Mouse (Mus musculus) MEL (cell line): ENCODE data around the gene a. TPM values are rescaled to one million over a fixed set of nuclear protein-coding genes. Genes with fewer than 3 reads are reported as not detected.

Experiments used
- DNase-seq: peaks from one replicate; pipeline ENCODE4 v3.0.0; 2011; ENCODE audit warnings: low read depth, low spot score
- H3K27ac ChIP-seq: 2 replicates; pipeline ENCODE4 v1.5.1; 2012; ENCODE audit warnings: low read depth, mild to moderate bottlenecking, control low read depth, low read length, moderate library complexity; ENCODE audit not compliant: control insufficient read depth
- H3K27me3 ChIP-seq, 2 experiments: fragments of 150-350 bp in 1 of 2; sonication (generic) in 1 of 2; 2 replicates each; pipeline ENCODE4 v1.6.1; 2012; ENCODE audit warnings: low read length in 2 of 2, mild to moderate bottlenecking in 2 of 2, improper control_type of control experiment in 1 of 2, moderate library complexity in 1 of 2; ENCODE audit not compliant: insufficient read depth in 2 of 2, control insufficient read depth in 1 of 2
- H3K36me3 ChIP-seq, 2 experiments: 2 replicates each; pipeline ENCODE4 v1.6.1; 2012 to 2014; ENCODE audit warnings: low read length in 2 of 2, improper control_type of control experiment in 1 of 2, inconsistent platforms in 1 of 2, mild to moderate bottlenecking in 1 of 2; ENCODE audit not compliant: insufficient read depth in 2 of 2, control insufficient read depth in 1 of 2
- H3K4me1 ChIP-seq, 2 experiments: fragments of 150-350 bp in 1 of 2; sonication (generic) in 1 of 2; 2 replicates each; pipeline ENCODE4 v1.6.1; 2012; ENCODE audit warnings: low read length in 2 of 2, improper control_type of control experiment in 1 of 2, mild to moderate bottlenecking in 1 of 2; ENCODE audit not compliant: insufficient read depth in 2 of 2, control insufficient read depth in 1 of 2
- H3K4me3 ChIP-seq, 2 experiments: fragments of 150-350 bp in 1 of 2; sonication (generic) in 1 of 2; 2 replicates each; pipeline ENCODE4 v1.5.1; 2012; ENCODE audit warnings: low read depth in 2 of 2, low read length in 2 of 2, mild to moderate bottlenecking in 2 of 2, moderate library complexity in 2 of 2, control low read depth in 1 of 2, improper control_type of control experiment in 1 of 2; ENCODE audit not compliant: control insufficient read depth in 1 of 2, insufficient read depth in 1 of 2
- H3K79me2 ChIP-seq: 2 replicates; pipeline ENCODE4 v1.6.1; 2012; ENCODE audit warnings: mild to moderate bottlenecking, low read length, moderate library complexity; ENCODE audit not compliant: control insufficient read depth, poor library complexity, insufficient read depth
- H3K9ac ChIP-seq: 2 replicates; pipeline ENCODE4 v1.6.1; 2012; ENCODE audit warnings: low read depth, mild to moderate bottlenecking, control low read depth, low read length, moderate library complexity; ENCODE audit not compliant: control insufficient read depth, poor library complexity, severe bottlenecking
- H3K9me3 ChIP-seq: fragments of 150-350 bp; sonication (generic); replicated peaks from 2 replicates; pipeline ENCODE4 v1.6.1; 2012; ENCODE audit warnings: mild to moderate bottlenecking, low read length, improper control_type of control experiment, moderate library complexity; ENCODE audit not compliant: insufficient read depth
- CTCF ChIP-seq, 3 experiments: IDR thresholded peaks in 2 of 3; conservative IDR thresholded peaks in 1 of 3; 2 replicates each; pipeline ENCODE4 v1.5.1; 2011 to 2012; ENCODE audit warnings: low read length in 3 of 3, low read depth in 2 of 3, mild to moderate bottlenecking in 2 of 3, improper control_type of control experiment in 1 of 3, inconsistent platforms in 1 of 3, mixed read lengths in 1 of 3, moderate library complexity in 1 of 3; ENCODE audit not compliant: control insufficient read depth in 1 of 3, insufficient read depth in 1 of 3, poor library complexity in 1 of 3, severe bottlenecking in 1 of 3
- E2F4 ChIP-seq: IDR thresholded peaks from 2 replicates; pipeline ENCODE4 v1.6.1; 2011; ENCODE audit warnings: low read depth, low read length, improper control_type of control experiment, borderline replicate concordance
- GABPA ChIP-seq: IDR thresholded peaks from 2 replicates; pipeline ENCODE4 v1.6.1; 2012; ENCODE audit warnings: low read depth, mild to moderate bottlenecking, inconsistent platforms, low read length, improper control_type of control experiment, moderate library complexity
- JUND ChIP-seq: IDR thresholded peaks from 2 replicates; pipeline ENCODE4 v1.6.1; 2011; ENCODE audit warnings: low read depth, mild to moderate bottlenecking, improper control_type of control experiment, low read length
- MAFK ChIP-seq: IDR thresholded peaks from 2 replicates; pipeline ENCODE4 v1.6.1; 2011; ENCODE audit warnings: low read depth, mild to moderate bottlenecking, low read length, improper control_type of control experiment, borderline replicate concordance
- MAX ChIP-seq: IDR thresholded peaks from 2 replicates; pipeline ENCODE4 v1.6.1; 2011; ENCODE audit warnings: low read length, improper control_type of control experiment
- MAZ ChIP-seq: IDR thresholded peaks from 2 replicates; pipeline ENCODE4 v1.6.1; 2012; ENCODE audit warnings: low read depth, mild to moderate bottlenecking, inconsistent platforms, low read length, improper control_type of control experiment
- MEF2A ChIP-seq: IDR thresholded peaks from 2 replicates; pipeline ENCODE4 v1.6.1; 2014; ENCODE audit warnings: low read depth, mild to moderate bottlenecking, inconsistent platforms, low read length, improper control_type of control experiment; ENCODE audit not compliant: poor library complexity, insufficient replicate concordance, severe bottlenecking; ENCODE audit errors: extremely low read depth
- MYB ChIP-seq: IDR thresholded peaks from 2 replicates; pipeline ENCODE4 v1.6.1; 2011; ENCODE audit warnings: mild to moderate bottlenecking, low read depth, low read length, improper control_type of control experiment
- TCF12 ChIP-seq: IDR thresholded peaks from 2 replicates; pipeline ENCODE4 v1.6.1; 2014; ENCODE audit warnings: low read depth, mild to moderate bottlenecking, inconsistent platforms, low read length, improper control_type of control experiment, moderate library complexity
- USF1 ChIP-seq: IDR thresholded peaks from 2 replicates; pipeline ENCODE4 v1.6.1; 2014; ENCODE audit warnings: low read depth, mild to moderate bottlenecking, inconsistent platforms, low read length, improper control_type of control experiment, moderate library complexity
- ZC3H11A ChIP-seq: IDR thresholded peaks from 2 replicates; pipeline ENCODE4 v1.6.1; 2012; ENCODE audit warnings: low read depth, mild to moderate bottlenecking, inconsistent platforms, low read length, improper control_type of control experiment
- polyA plus RNA-seq, 2 experiments: library from polyadenylated mRNA; stranded (reverse) in 1 of 2; unstranded in 1 of 2; fragments of >175 nt in 1 of 2; fragments of >200 nt in 1 of 2; gene quantifications; 2 replicates each; pipeline versions ENCODE4 v1.2.1 to v1.2.4; 2012; ENCODE audit warnings: low replicate concordance in 2 of 2, low read depth in 1 of 2; ENCODE audit not compliant: insufficient read length in 2 of 2, insufficient read depth in 1 of 2, missing spikeins in 1 of 2
- total RNA-seq: library from RNA; depleted of rRNA; stranded (reverse); fragments of 300-350 nt; gene quantifications from 2 replicates; pipeline ENCODE4 v1.2.3, GENCODE M21; 2012; rRNA removed

Gene a
- total and polyA plus RNA-seq, 3 experiments = not detected

- no peaks in the 10 kb centered on the region for H3K9me3 ChIP-seq
- no peaks in the 10 kb centered on the region for H3K79me2 ChIP-seq
- H3K27me3 ChIP-seq = no peaks in the 10 kb centered on the region
- H3K4me3 ChIP-seq = no peak overlapping the region
- H3K36me3 ChIP-seq = 0 out of 4 replicates have a peak, but pooled peaks cover 0 to 2% of the 10 kb centered on the region in 2 experiments
- no peak for DNase-seq
- no peak for TF ChIP-seq MAX
- no peak for TF ChIP-seq ZC3H11A
- TF ChIP-seq CTCF (IDR thresholded peaks at IDR 0.05 in 2 of 3, conservative IDR thresholded peaks at IDR 0.05 in 1 of 3; ENCODE audit: control insufficient read depth in 1 of 3, insufficient read depth in 1 of 3, low read depth in 2 of 3, low read length in 3 of 3, poor library complexity in 1 of 3, severe bottlenecking in 1 of 3) = no peak
- no peak for TF ChIP-seq USF1
- TF ChIP-seq MEF2A = no peak
- TF ChIP-seq GABPA = no peak
- no peak for TF ChIP-seq E2F4
- TF ChIP-seq MYB = no peak
- no peak for TF ChIP-seq MAFK
- TF ChIP-seq TCF12 = no peak
- TF ChIP-seq MAZ = no peak
- no peak for TF ChIP-seq JUND
- H3K4me1 ChIP-seq = peaks cover 0 to 8% of the 10 kb centered on the region in 2 experiments; a peak in 3 of 4 replicates
- H3K9ac ChIP-seq = no peak overlapping the region
- no peak overlapping the region for H3K27ac ChIP-seq
Measured at GRCm38 (mm10) chr2:155099994-155100795, 309.0 kb downstream of the a start.

Other genes starting within 250 kb of the a start
- 0.26 and 0.42 TPM in 2 replicates for gene 1700003F12Rik, start 244.3 kb upstream of the a start, total RNA-seq
- under 1 TPM in 1 of 2 experiments, not detected in 1; 0.72 TPM for gene 1700003F12Rik, start 244.3 kb upstream of the a start, polyA plus RNA-seq
- gene Actl10, start 239.6 kb upstream of the a start, total RNA-seq = 0.13 and 0.35 TPM in 2 replicates
- gene Actl10, start 239.6 kb upstream of the a start, polyA plus RNA-seq = under 1 TPM in 1 of 2 experiments, not detected in 1; 0.79 TPM
- 3.8 and 4.0 TPM in 2 replicates for gene Necab3, start 232.5 kb upstream of the a start, total RNA-seq
- 10 to 100 TPM in 1 of 2 experiments, not detected in 1; 12.1 TPM for gene Necab3, start 232.5 kb upstream of the a start, polyA plus RNA-seq
- 14.8 and 17.4 TPM in 2 replicates for gene E2f1, start 221.5 kb upstream of the a start, total RNA-seq
- 10 to 100 TPM in 1 of 2 experiments, not detected in 1; 41.6 TPM for gene E2f1, start 221.5 kb upstream of the a start, polyA plus RNA-seq
- 5.9 and 6.8 TPM in 2 replicates for gene Pxmp4, start 187.7 kb upstream of the a start, total RNA-seq
- gene Pxmp4, start 187.7 kb upstream of the a start, polyA plus RNA-seq = 10 to 100 TPM in 1 of 2 experiments, not detected in 1; 12.2 TPM
- gene Zfp341, start 178.1 kb upstream of the a start, total RNA-seq = 2.0 TPM in 2 replicates
- gene Zfp341, start 178.1 kb upstream of the a start, polyA plus RNA-seq = 1 to 10 TPM in 1 of 2 experiments, not detected in 1; 6.3 TPM
- gene 4930519P11Rik, start 178.0 kb upstream of the a start, total RNA-seq = not detected in 2 replicates
- gene 4930519P11Rik, start 178.0 kb upstream of the a start, polyA plus RNA-seq = under 1 TPM in 1 of 2 experiments, not detected in 1; 0.22 TPM
- gene Chmp4b, start 139.7 kb upstream of the a start, total RNA-seq = 118 TPM in 2 replicates
- 100 to 1,000 TPM in 1 of 2 experiments, not detected in 1; 196 TPM for gene Chmp4b, start 139.7 kb upstream of the a start, polyA plus RNA-seq
- not detected in 2 replicates for gene Gm14214, start 21.4 kb upstream of the a start, total RNA-seq
- gene Gm14214, start 21.4 kb upstream of the a start, polyA plus RNA-seq = under 1 TPM in 1 of 2 experiments, not detected in 1; 0.17 TPM
- gene Raly, start 306 bp upstream of the a start, total RNA-seq = 214 and 237 TPM in 2 replicates
- 100 to 1,000 TPM in 1 of 2 experiments, not detected in 1; 407 TPM for gene Raly, start 306 bp upstream of the a start, polyA plus RNA-seq
- 105 and 133 TPM in 2 replicates for gene Eif2s2, start 101.5 kb downstream of the a start, total RNA-seq
- gene Eif2s2, start 101.5 kb downstream of the a start, polyA plus RNA-seq = 100 to 1,000 TPM; 172 to 274 TPM
- 0.08 and 0.13 TPM in 2 replicates for gene Gm14226, start 226.9 kb downstream of the a start, total RNA-seq
- gene Gm14226, start 226.9 kb downstream of the a start, polyA plus RNA-seq = under 1 TPM in 1 of 2 experiments, not detected in 1; 0.07 TPM